Mouse (Mus musculus): ENCODE measurements around the gene Uchl4. TPM values are rescaled to one million over a fixed set of nuclear protein-coding genes. Genes with fewer than 3 reads are reported as not detected.
"Not testable (repeated sequence)": the region's sequence is repeated elsewhere in the genome, so short reads cannot be mapped to it uniquely, and the experiment has no call there.

Uchl4 gene
- total RNA-seq, 2 experiments from 2014 or later: 2.8 to 2.9 TPM

GRCm38 (mm10) chr9:64268196-64268595 lies 33.2 kb downstream of the Uchl4 start:
- TF ChIP-seq CTCF (conservative IDR thresholded peaks at IDR 0.05): no peak

GRCm38 (mm10) chr9:64268836-64269235 lies 33.8 kb downstream of the Uchl4 start:
- H3K4me3 ChIP-seq; H3K27ac ChIP-seq; DNase-seq (ENCODE audit: low spot score in 2 of 2): not testable (repeated sequence)

More at GRCm38 (mm10) chr9:64268196-64268595, 33.2 kb downstream of the Uchl4 start:
- no peak overlapping the region for H3K4me3 ChIP-seq
- no peak overlapping the region for H3K27ac ChIP-seq
- DNase-seq (ENCODE audit: low spot score in 2 of 2): no peak

- no peak overlapping the region for H3K27ac ChIP-seq
- no peak for TF ChIP-seq CTCF (conservative IDR thresholded peaks at IDR 0.05)
- DNase-seq (ENCODE audit: low spot score in 2 of 2): no peak
- no peak overlapping the region for H3K4me3 ChIP-seq
Measured at GRCm38 (mm10) chr9:64271249-64271648, 36.2 kb downstream of the Uchl4 start.

- peak; percentile 48 to 65 for DNase-seq (ENCODE audit: low spot score in 2 of 2)
- peak; percentile 68 for TF ChIP-seq CTCF (conservative IDR thresholded peaks at IDR 0.05)
- no peak overlapping the region for H3K27ac ChIP-seq
- no peak overlapping the region for H3K4me3 ChIP-seq
Measured at GRCm38 (mm10) chr9:64272611-64273010, 37.6 kb downstream of the Uchl4 start.

DNA sequence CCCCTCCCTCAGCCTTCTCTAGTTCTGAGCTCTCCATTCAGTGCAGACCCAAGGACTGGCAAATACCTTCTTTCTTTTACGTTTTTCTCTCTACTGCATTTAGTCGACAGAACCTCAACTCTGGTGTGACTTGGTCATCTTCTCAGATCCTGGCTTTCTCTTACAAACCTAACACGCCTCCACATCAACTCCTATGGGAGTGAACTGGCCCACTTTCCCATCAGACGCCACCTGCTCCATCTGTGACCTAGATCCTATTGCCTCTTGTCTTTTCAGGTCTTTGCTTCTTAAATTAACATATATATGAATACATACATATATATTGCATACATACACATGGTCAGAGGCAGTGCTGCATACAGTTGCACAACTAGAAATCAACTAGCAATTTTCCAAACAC lies 38.8 kb downstream of the Uchl4 start:
- H3K27ac ChIP-seq: no peak overlapping the region
- H3K4me3 ChIP-seq: no peak overlapping the region
- no peak for DNase-seq (ENCODE audit: low spot score in 2 of 2)
- TF ChIP-seq CTCF (conservative IDR thresholded peaks at IDR 0.05): no peak

- no peak for DNase-seq (ENCODE audit: low spot score in 2 of 2)
- no peak for TF ChIP-seq CTCF (conservative IDR thresholded peaks at IDR 0.05)
- Histone ChIP-seq H3K27ac (no peak overlapping the region), H3K4me3 (no peak overlapping the region)
Measured at GRCm38 (mm10) chr9:64274291-64274690, 39.3 kb downstream of the Uchl4 start.

DNA sequence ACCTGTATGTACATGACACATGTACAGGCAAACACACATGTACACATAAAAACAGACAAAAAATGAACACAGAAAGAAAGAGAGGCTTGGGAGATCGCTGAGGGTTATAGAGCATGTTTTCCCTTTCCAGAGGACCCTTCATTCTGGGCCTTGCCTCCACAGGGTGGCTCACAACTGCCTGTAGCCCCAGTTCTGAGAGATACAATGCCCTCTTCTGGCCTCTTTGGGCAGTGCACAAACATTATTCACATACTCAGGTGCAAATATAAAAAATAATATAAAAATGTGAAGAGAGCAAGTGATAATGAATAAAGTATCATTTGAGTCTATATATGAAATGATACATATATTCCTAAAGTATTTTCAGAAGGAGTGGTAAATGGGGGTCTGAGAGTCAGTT lies 39.9 kb downstream of the Uchl4 start:
- no peak overlapping the region for H3K4me3 ChIP-seq
- no peak for DNase-seq (ENCODE audit: low spot score in 2 of 2)
- peak; percentile 58 for TF ChIP-seq CTCF (conservative IDR thresholded peaks at IDR 0.05)
- H3K27ac ChIP-seq: no peak overlapping the region

DNA sequence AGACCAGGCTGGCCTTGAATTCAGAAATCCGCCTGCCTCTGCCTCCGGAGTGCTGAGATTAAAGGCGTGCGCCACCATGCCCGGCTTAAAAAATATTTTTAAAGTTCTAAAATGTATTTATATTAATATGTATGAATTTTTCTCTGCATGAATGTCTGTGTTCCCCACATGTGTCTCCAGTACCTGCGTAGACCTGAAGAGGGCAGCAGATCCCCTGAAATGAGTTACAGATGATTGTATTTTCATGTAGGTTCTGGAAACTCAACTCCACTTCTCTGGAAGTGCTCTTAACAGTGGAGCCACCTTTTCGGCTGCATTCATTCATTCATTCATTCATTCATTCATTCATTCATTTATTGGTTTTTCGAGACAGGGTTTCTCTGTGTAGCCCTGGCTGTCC lies 42.7 kb downstream of the Uchl4 start:
- DNase-seq (ENCODE audit: low spot score in 2 of 2): peak; percentile 9 to 73
- TF ChIP-seq CTCF (conservative IDR thresholded peaks at IDR 0.05): peak; percentile 85
- no peak overlapping the region for H3K4me3 ChIP-seq

GRCm38 (mm10) chr9:64278665-64279310 lies 43.8 kb downstream of the Uchl4 start:
- DNase-seq (ENCODE audit: low spot score in 2 of 2): no peak
- TF ChIP-seq CTCF (conservative IDR thresholded peaks at IDR 0.05): no peak
- Histone ChIP-seq H3K4me3 (no peak overlapping the region), H3K27ac (no peak overlapping the region)

More for the DNA sequence above, 42.7 kb downstream of the Uchl4 start:
- H3K27ac ChIP-seq: no peak overlapping the region

GRCm38 (mm10) chr9:64281105-64281780 lies 46.2 kb downstream of the Uchl4 start, which contains the start of gene Tipin:
Gene Tipin, plus strand, starts transcription at chr9:64281581.
- no peak for TF ChIP-seq CTCF (conservative IDR thresholded peaks at IDR 0.05)
- H3K27ac ChIP-seq: peak within 1 kb of the TSS; percentile 81
- DNase-seq (ENCODE audit: low spot score in 2 of 2): peak; percentile 90 to 93
- peak within 1 kb of the TSS; percentile 71 for H3K4me3 ChIP-seq

- no peak for TF ChIP-seq CTCF (conservative IDR thresholded peaks at IDR 0.05)
- DNase-seq (ENCODE audit: low spot score in 2 of 2): no peak
- H3K4me3 ChIP-seq: peak overlapping the region; percentile 71
- H3K27ac ChIP-seq: peak overlapping the region; percentile 81
Measured at GRCm38 (mm10) chr9:64281781-64282178, 46.8 kb downstream of the Uchl4 start.

- peak overlapping the region; percentile 71 for H3K4me3 ChIP-seq
- no peak for DNase-seq (ENCODE audit: low spot score in 2 of 2)
- no peak overlapping the region for H3K27ac ChIP-seq
- no peak for TF ChIP-seq CTCF (conservative IDR thresholded peaks at IDR 0.05)
Measured at GRCm38 (mm10) chr9:64282404-64282987, 47.5 kb downstream of the Uchl4 start.

Small RNAs within 50 kb of the gene (microRNA-seq; reads per million reads assigned to microRNA genes)
- gene Gm24106: 0 reads per million in 2 experiments

Other genes starting within 250 kb of the Uchl4 start
- 1 to 10 TPM; 2.1 to 2.3 TPM for gene Smad6, start 213.1 kb upstream of the Uchl4 start, total RNA-seq (2021)
- not detected for gene Lctl, start 118.1 kb upstream of the Uchl4 start, total RNA-seq (2021)
- gene Zwilch, start 62.1 kb upstream of the Uchl4 start, total RNA-seq (2021): 1 to 10 TPM; 2.6 to 4.8 TPM
- gene Rpl4, start 61.8 kb upstream of the Uchl4 start, total RNA-seq (2021): 100 to 1,000 TPM; 607 to 624 TPM
- gene Snapc5, start 55.9 kb upstream of the Uchl4 start, total RNA-seq (2021): 10 to 100 TPM; 15.0 to 19.6 TPM
- gene Map2k1, start 18.4 kb downstream of the Uchl4 start, total RNA-seq (2021): 100 to 1,000 TPM; 329 to 346 TPM
- 10 to 100 TPM; 15.4 to 21.7 TPM for gene Tipin, start 46.4 kb downstream of the Uchl4 start, total RNA-seq (2021)
- gene Dis3l, start 106.1 kb downstream of the Uchl4 start, total RNA-seq (2021): 10 to 100 TPM; 27.3 to 29.3 TPM
- gene Megf11, start 150.4 kb downstream of the Uchl4 start, total RNA-seq (2021): 10 to 100 TPM; 14.1 to 18.5 TPM